Mouse (Mus musculus) embryonic facial prominence, embryonic 13.5 days (tissue): ENCODE results near the gene Ms4a6b. TPM values are rescaled to one million over a fixed set of nuclear protein-coding genes. Genes with fewer than 3 reads are reported as not detected.
"Not testable (repeated sequence)": the region's sequence is repeated elsewhere in the genome, so short reads cannot be mapped to it uniquely, and the experiment has no call there.

ENCODE experiments used
- ATAC-seq: fragments of 200-750 bp; cut with Nextera tagmentation; 2 replicates; pipeline ENCODE4 v1.8.0; 2017; ENCODE audit warnings: low read depth; ENCODE audit not compliant: insufficient number of reproducible peaks, insufficient read depth, low FRiP score, low TSS enrichment
- H3K27ac ChIP-seq: fragments of 300-500 bp; sonication (generic); 2 replicates; pipeline ENCODE4 v1.5.1; 2015; ENCODE audit warnings: moderate library complexity, mild to moderate bottlenecking, inconsistent platforms
- H3K27me3 ChIP-seq: fragments of 300-500 bp; sonication (generic); 2 replicates; pipeline ENCODE4 v1.6.1; 2015; ENCODE audit warnings: mild to moderate bottlenecking, inconsistent platforms
- H3K36me3 ChIP-seq: fragments of 300-500 bp; sonication (generic); 2 replicates; pipeline ENCODE4 v1.6.1; 2015; ENCODE audit warnings: mild to moderate bottlenecking, inconsistent platforms
- H3K4me1 ChIP-seq: fragments of 300-500 bp; sonication (generic); 2 replicates; pipeline ENCODE4 v1.6.1; 2015; ENCODE audit warnings: inconsistent platforms
- H3K4me2 ChIP-seq: fragments of 300-500 bp; sonication (generic); 2 replicates; pipeline ENCODE4 v1.6.1; 2015; ENCODE audit warnings: moderate library complexity, mild to moderate bottlenecking, inconsistent platforms
- H3K4me3 ChIP-seq: fragments of 300-500 bp; sonication (generic); 2 replicates; pipeline ENCODE4 v1.5.1; 2015; ENCODE audit warnings: mild to moderate bottlenecking, inconsistent platforms
- H3K9ac ChIP-seq: fragments of 300-500 bp; sonication (generic); 2 replicates; pipeline ENCODE4 v1.6.1; 2015; ENCODE audit warnings: mild to moderate bottlenecking, inconsistent platforms
- H3K9me3 ChIP-seq: fragments of 300-500 bp; sonication (generic); 2 replicates; pipeline ENCODE4 v1.6.1; 2016; ENCODE audit warnings: inconsistent platforms
- WGBS: fragments of 180-500 bp; shearing (Covaris S2); methylation state at CpG from one replicate; pipeline ENCODE4 v1.1.7; 2015; ENCODE audit warnings: mixed read lengths; 5-methylcytosine and 5-hydroxymethylcytosine counted together
- polyA plus RNA-seq: library from polyadenylated mRNA; unstranded; fragments of >200 nt; fragmentation: Nextera tagmentation; extraction: Ambion mirVana; gene quantifications from 2 replicates; pipeline ENCODE4 v1.2.1, GENCODE M21; 2015

Ms4a6b gene
- polyA plus RNA-seq, 1 experiment from 2014 or later = 5.8 TPM

- H3K4me2 ChIP-seq = no peak within 1 kb of the TSS
- H3K36me3 ChIP-seq = no peaks in the 10 kb centered on the region
- H3K27me3 ChIP-seq = no peaks in the 10 kb centered on the region
- H3K4me3 ChIP-seq = no peak within 1 kb of the TSS
- ATAC-seq = no peak
- no peaks in the 10 kb centered on the region for H3K4me1 ChIP-seq
- no peaks in the 10 kb centered on the region for H3K9me3 ChIP-seq
- H3K9ac ChIP-seq = no peak within 1 kb of the TSS
- H3K27ac ChIP-seq = no peak within 1 kb of the TSS
- 10% methylated on average over 7 of the region's 7 CpGs for WGBS
Measured at GRCm38 (mm10) chr19:11536593-11536992, 20.3 kb downstream of the Ms4a6b start, which contains the start of gene Ms4a4d. TSS of gene Ms4a4d (plus strand) at chr19:11536801.

GRCm38 (mm10) chr19:11537336-11537735, 21.0 kb downstream of the Ms4a6b start:
- WGBS = 33% methylated on average over 2 of the region's 2 CpGs
- ATAC-seq = no peak

GRCm38 (mm10) chr19:11540166-11540821, 24.0 kb downstream of the Ms4a6b start:
- not testable (repeated sequence) for H3K4me2 ChIP-seq
- 79% methylated on average over 1 of the region's 1 CpGs for WGBS

More at GRCm38 (mm10) chr19:11537336-11537735, 21.0 kb downstream of the Ms4a6b start:
- H3K27ac ChIP-seq = no peak overlapping the region
- H3K4me3 ChIP-seq = no peak overlapping the region
- H3K4me1 ChIP-seq = no peaks in the 10 kb centered on the region
- H3K27me3 ChIP-seq = no peaks in the 10 kb centered on the region
- H3K36me3 ChIP-seq = no peaks in the 10 kb centered on the region
- no peaks in the 10 kb centered on the region for H3K9me3 ChIP-seq
- H3K9ac ChIP-seq = no peak overlapping the region
- no peak overlapping the region for H3K4me2 ChIP-seq

GRCm38 (mm10) chr19:11544383-11544782, 28.1 kb downstream of the Ms4a6b start:
- not testable (repeated sequence) for H3K9ac ChIP-seq, H3K9me3 ChIP-seq, H3K4me1 ChIP-seq, H3K27ac ChIP-seq, ATAC-seq, H3K36me3 ChIP-seq, H3K4me3 ChIP-seq, H3K4me2 ChIP-seq, H3K27me3 ChIP-seq
- 83% methylated on average over 2 of the region's 2 CpGs for WGBS

More at GRCm38 (mm10) chr19:11540166-11540821, 24.0 kb downstream of the Ms4a6b start:
- H3K27ac ChIP-seq, H3K9ac ChIP-seq, H3K4me1 ChIP-seq, H3K4me3 ChIP-seq, ATAC-seq, H3K36me3 ChIP-seq, H3K27me3 ChIP-seq, H3K9me3 ChIP-seq: not testable (repeated sequence)

- no peak overlapping the region for H3K4me2 ChIP-seq
- H3K36me3 ChIP-seq = no peaks in the 10 kb centered on the region
- H3K27ac ChIP-seq = no peak overlapping the region
- H3K27me3 ChIP-seq = no peaks in the 10 kb centered on the region
- no peak overlapping the region for H3K9ac ChIP-seq
- no peaks in the 10 kb centered on the region for H3K4me1 ChIP-seq
- H3K9me3 ChIP-seq = no peaks in the 10 kb centered on the region
- ATAC-seq = no peak
- H3K4me3 ChIP-seq = no peak overlapping the region
Measured at GRCm38 (mm10) chr19:11547911-11548310, 31.6 kb downstream of the Ms4a6b start.

GRCm38 (mm10) chr19:11554726-11555125, 38.4 kb downstream of the Ms4a6b start:
- H3K4me2 ChIP-seq = no peak overlapping the region
- no peaks in the 10 kb centered on the region for H3K9me3 ChIP-seq
- no peak for ATAC-seq
- H3K36me3 ChIP-seq = no peaks in the 10 kb centered on the region
- no peaks in the 10 kb centered on the region for H3K27me3 ChIP-seq
- H3K4me1 ChIP-seq = no peaks in the 10 kb centered on the region
- H3K4me3 ChIP-seq = no peak overlapping the region
- WGBS = 91% methylated on average over 5 of the region's 5 CpGs
- H3K9ac ChIP-seq = no peak overlapping the region
- H3K27ac ChIP-seq = no peak overlapping the region

- not testable (repeated sequence) for ATAC-seq
Measured at GRCm38 (mm10) chr19:11559560-11559959, 43.2 kb downstream of the Ms4a6b start.

GRCm38 (mm10) chr19:11574965-11575364, 58.7 kb downstream of the Ms4a6b start:
- H3K36me3 ChIP-seq = no peaks in the 10 kb centered on the region
- H3K4me1 ChIP-seq = no peaks in the 10 kb centered on the region
- no peak for ATAC-seq
- H3K4me2 ChIP-seq = no peak overlapping the region
- WGBS = 84% methylated on average over 8 of the region's 8 CpGs
- H3K27ac ChIP-seq = no peak overlapping the region
- no peak overlapping the region for H3K9ac ChIP-seq
- no peaks in the 10 kb centered on the region for H3K27me3 ChIP-seq
- no peak overlapping the region for H3K4me3 ChIP-seq
- H3K9me3 ChIP-seq = no peaks in the 10 kb centered on the region

More at GRCm38 (mm10) chr19:11559560-11559959, 43.2 kb downstream of the Ms4a6b start:
- not testable (repeated sequence) for H3K9ac ChIP-seq, H3K4me3 ChIP-seq, H3K9me3 ChIP-seq, H3K27me3 ChIP-seq, H3K27ac ChIP-seq, H3K4me2 ChIP-seq, H3K36me3 ChIP-seq, H3K4me1 ChIP-seq

Other genes starting within 250 kb of the Ms4a6b start
- gene Ms4a5, start 232.6 kb upstream of the Ms4a6b start, polyA plus RNA-seq = not detected in 2 replicates
- gene Ms4a14, start 202.1 kb upstream of the Ms4a6b start, polyA plus RNA-seq = not detected in 2 replicates
- gene Ms4a7, start 180.4 kb upstream of the Ms4a6b start, polyA plus RNA-seq = 3.2 and 3.5 TPM in 2 replicates
- gene Ms4a4a, start 141.0 kb upstream of the Ms4a6b start, polyA plus RNA-seq = 3.2 and 4.6 TPM in 2 replicates
- 0.52 and 0.59 TPM in 2 replicates for gene Ms4a4c, start 111.7 kb upstream of the Ms4a6b start, polyA plus RNA-seq
- 0.13 TPM in 1 of 2 replicates, not detected in the other for gene Ms4a4b, start 73.0 kb upstream of the Ms4a6b start, polyA plus RNA-seq
- 4.8 and 5.4 TPM in 2 replicates for gene Ms4a6c, start 47.1 kb upstream of the Ms4a6b start, polyA plus RNA-seq
- not detected in 2 replicates for gene Gm8369, start 30.6 kb upstream of the Ms4a6b start, polyA plus RNA-seq
- gene Ms4a4d, start 20.3 kb downstream of the Ms4a6b start, polyA plus RNA-seq = 0.17 and 0.31 TPM in 2 replicates
- gene Ms4a6d, start 88.3 kb downstream of the Ms4a6b start, polyA plus RNA-seq = 2.8 and 4.0 TPM in 2 replicates
- 0.32 and 0.49 TPM in 2 replicates for gene Ms4a2, start 107.2 kb downstream of the Ms4a6b start, polyA plus RNA-seq
- gene Ms4a3, start 124.3 kb downstream of the Ms4a6b start, polyA plus RNA-seq = 0.28 TPM in 1 of 2 replicates, not detected in the other
- not detected in 2 replicates for gene Oosp2, start 144.0 kb downstream of the Ms4a6b start, polyA plus RNA-seq
- gene Oosp1, start 174.6 kb downstream of the Ms4a6b start, polyA plus RNA-seq = not detected in 2 replicates
- not detected in 2 replicates for gene Oosp3, start 180.5 kb downstream of the Ms4a6b start, polyA plus RNA-seq
- not detected in 2 replicates for gene Gif, start 231.0 kb downstream of the Ms4a6b start, polyA plus RNA-seq